Mouse (Mus musculus): Measurements from ENCODE around the gene Igbp1b. TPM values are rescaled to one million over a fixed set of nuclear protein-coding genes. Genes with fewer than 3 reads are reported as not detected.

Igbp1b gene
- not detected in 2 replicates for total RNA-seq (2015)
- not detected in 2 replicates for total RNA-seq (2017)

- no peak for ATAC-seq (ENCODE audit: poor library complexity, severe bottlenecking)
Observed at GRCm38 (mm10) chr6:138658516-138658915, at the start of gene Igbp1b. TSS of gene Igbp1b (minus strand) at chr6:138658544.

DNA sequence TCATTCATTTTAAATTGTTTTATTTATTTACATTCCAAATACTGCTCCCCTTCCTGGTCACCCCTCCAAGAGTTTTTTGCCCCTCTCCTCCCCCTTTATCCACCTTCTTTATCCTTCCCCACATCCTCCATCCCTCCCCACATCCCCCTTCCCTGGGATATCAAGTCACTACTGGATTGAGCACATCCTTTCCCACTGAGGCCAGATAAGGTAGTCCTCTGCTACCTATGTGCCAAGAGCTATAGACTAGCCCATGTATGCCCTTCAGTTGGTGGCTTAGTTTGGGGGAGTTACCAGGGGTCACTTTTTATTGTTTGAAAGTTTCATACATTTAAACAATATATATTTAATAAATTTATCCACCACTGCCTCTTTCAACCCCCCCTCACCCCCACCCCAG, 24.6 kb upstream of the Igbp1b start:
- ATAC-seq (ENCODE audit: poor library complexity, severe bottlenecking) = no peak

- no peak for ATAC-seq (ENCODE audit: poor library complexity, severe bottlenecking)
Observed at GRCm38 (mm10) chr6:138672704-138673141, 14.4 kb upstream of the Igbp1b start.

GRCm38 (mm10) chr6:138665416-138665815, 7.1 kb upstream of the Igbp1b start:
- no peak for ATAC-seq (ENCODE audit: poor library complexity, severe bottlenecking)

- ATAC-seq (ENCODE audit: poor library complexity, severe bottlenecking) = no peak
Observed at GRCm38 (mm10) chr6:138645604-138646003, 12.7 kb downstream of the Igbp1b start.

DNA sequence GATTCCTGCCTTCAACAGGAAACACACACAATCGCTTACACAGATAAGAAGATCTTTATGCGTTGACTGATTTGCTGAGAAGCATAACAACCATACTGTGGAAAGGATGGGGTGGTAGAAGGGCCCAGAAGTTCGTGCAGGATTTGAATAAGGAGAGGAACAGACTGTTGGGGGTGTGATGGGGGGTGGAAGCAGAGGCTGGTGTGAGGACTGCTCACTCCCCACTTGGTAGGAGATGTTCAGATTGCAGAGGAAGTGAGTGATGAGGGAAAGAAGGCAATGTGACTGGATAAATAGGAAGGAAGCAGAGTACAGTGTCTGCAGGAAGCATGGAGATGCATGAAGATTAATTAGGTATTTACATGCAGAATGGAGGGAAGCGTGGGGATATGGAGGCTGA, 19.0 kb downstream of the Igbp1b start:
- ATAC-seq (ENCODE audit: poor library complexity, severe bottlenecking) = no peak

DNA sequence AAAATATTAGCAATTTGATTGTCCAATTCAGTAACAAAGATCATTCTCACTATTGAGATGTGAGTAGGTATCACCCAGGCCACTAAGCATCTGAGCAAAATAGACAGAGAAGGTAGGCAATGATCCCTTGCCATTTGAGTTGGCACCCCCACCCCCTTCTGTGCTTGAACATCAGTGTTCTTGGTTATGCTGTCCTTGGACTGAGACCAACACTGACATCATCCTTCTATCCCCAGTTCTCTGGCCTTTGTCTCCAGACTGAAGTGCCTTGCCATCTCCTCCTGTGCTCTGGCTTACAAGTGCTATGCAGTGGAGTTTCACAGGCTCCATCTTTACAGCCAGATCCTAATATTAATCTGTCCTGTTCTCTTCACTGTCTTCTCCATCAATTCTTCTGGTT, 37.6 kb downstream of the Igbp1b start:
- ATAC-seq (ENCODE audit: poor library complexity, severe bottlenecking) = no peak

DNA sequence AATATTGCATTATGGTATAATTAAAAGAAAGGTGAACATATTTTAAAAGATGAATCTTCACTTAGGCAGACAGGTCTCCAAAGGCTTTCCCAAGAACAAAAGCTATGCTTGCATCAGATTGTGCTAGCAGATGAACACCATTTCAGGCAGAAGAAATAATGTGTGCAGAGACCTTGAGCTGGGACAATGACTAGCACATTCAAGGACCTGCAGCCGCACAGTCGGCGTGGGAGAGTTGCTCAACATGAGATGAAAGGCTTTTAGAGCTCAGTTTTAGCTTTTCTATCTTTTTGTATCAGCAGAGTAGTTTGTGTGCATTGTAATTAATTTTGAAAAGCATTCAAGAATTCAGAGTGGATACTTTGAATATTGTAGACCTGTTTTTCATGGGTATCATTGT, 39.9 kb downstream of the Igbp1b start:
- ATAC-seq (ENCODE audit: poor library complexity, severe bottlenecking) = no peak

Other genes starting within 250 kb of the Igbp1b start
- not detected in 2 replicates for gene Lmo3, start 76.6 kb downstream of the Igbp1b start, total RNA-seq (2015)
- gene Lmo3, start 76.6 kb downstream of the Igbp1b start, total RNA-seq (2017) = not detected in 2 replicates

Measured in megakaryocyte, adult 5-6 weeks (primary cell).